Mouse (Mus musculus) c-Kit-positive CD71-positive TER-119-negative erythroid progenitor cells, embryonic 14.5 days (primary cell): ENCODE results near the gene Slc19a1.

Source experiments
- DNase-seq: peaks from one replicate; pipeline ENCODE4 v3.0.0-alpha.2; 2013; ENCODE audit warnings: low read depth

The Slc19a1 gene

GRCm38 (mm10) chr10:77031768-77032375 lies at the start of gene Slc19a1:
Slc19a1 (plus strand) TSS chr10:77032241.
- no peak for DNase-seq

GRCm38 (mm10) chr10:76988586-76988985 lies 43.5 kb upstream of the Slc19a1 start:
- DNase-seq: no peak

DNA sequence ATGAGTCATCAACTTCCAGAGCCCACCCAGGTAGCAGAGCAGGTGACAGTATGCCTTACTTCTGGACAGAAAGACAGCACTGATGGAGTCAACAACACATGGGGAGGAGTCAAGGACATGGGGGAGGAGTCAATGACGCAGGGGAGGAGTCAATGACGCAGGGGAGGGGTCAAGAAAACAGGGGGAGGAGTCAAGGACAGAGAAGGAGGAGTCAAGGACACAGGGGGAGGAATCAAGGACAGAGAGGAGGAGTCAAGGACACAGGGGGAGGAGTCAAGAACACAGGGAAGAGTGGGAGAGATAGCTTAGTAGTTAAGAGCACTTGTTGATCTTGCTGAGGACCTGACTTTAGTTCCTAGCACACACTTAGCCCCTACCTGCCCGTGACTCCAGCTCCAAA lies 39.6 kb upstream of the Slc19a1 start:
- no peak for DNase-seq

DNA sequence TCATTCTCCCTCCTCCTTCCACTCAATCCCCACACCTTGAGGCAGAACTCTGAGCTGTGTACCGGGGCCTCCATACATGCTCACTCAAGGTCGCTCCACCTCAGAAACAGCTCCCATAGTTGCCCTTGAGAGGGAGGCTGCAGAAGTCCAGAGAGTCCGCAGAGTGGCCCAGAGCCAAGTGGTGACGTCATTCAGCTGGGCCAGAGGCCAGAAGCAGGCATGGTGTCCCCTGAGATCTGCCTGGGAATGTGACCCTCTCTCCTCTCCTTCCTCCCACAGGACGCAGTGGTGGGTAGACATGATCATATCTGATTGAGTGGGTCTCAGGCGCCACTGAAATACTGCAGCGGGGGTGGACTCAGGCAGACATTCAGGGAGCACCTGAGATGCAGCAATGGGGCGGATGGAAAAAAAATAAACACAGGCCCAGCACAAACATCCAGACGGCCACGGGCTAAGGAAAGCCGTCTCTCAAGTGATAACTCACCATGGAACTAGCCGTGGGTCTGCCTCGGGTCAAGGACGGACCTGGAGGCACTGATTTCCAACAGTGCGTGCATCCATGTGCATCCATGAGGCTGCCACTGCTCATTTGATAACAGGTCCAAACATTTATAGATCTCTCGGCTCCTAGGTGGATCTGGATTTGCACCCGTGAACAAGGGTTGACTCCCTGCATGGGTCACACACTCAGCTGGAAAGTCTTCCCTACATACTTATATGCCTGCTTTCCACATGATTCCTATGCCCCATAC lies 34.1 kb upstream of the Slc19a1 start:
- no peak for DNase-seq

GRCm38 (mm10) chr10:77004936-77005335 lies 27.1 kb upstream of the Slc19a1 start:
- no peak for DNase-seq

- DNase-seq: no peak
These were observed 24.5 kb upstream of the Slc19a1 start for GRCm38 (mm10) chr10:77007433-77008108.

DNA sequence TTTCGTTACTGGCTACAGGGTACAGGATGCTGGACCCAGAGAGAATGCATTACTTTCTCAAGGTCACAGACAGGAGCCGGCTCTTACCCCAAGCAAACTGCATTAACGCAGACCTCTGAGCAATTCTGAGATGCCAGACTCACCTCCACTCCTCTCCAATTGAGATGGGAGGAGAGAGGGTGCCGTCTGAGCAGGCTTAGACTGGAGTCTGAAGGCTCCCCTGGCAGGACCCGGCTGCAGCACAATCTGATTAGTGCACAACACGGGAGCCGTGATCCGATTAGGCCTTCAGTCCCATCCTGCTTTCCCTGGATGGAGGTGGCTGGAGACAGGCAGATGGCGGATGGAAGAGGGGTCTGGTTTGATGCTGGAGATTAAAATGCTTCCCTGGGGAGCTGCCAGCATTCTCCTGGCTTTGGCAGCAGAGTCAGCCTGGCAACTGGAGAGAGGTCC lies 23.9 kb upstream of the Slc19a1 start:
- no peak for DNase-seq

- DNase-seq: no peak
These were observed 23.3 kb upstream of the Slc19a1 start for GRCm38 (mm10) chr10:77008698-77009097.

GRCm38 (mm10) chr10:77011681-77012080 lies 20.4 kb upstream of the Slc19a1 start:
- no peak for DNase-seq

- DNase-seq: no peak
These were observed 16.0 kb upstream of the Slc19a1 start for GRCm38 (mm10) chr10:77016080-77016479.

GRCm38 (mm10) chr10:77016499-77016898 lies 15.5 kb upstream of the Slc19a1 start:
- no peak for DNase-seq

DNA sequence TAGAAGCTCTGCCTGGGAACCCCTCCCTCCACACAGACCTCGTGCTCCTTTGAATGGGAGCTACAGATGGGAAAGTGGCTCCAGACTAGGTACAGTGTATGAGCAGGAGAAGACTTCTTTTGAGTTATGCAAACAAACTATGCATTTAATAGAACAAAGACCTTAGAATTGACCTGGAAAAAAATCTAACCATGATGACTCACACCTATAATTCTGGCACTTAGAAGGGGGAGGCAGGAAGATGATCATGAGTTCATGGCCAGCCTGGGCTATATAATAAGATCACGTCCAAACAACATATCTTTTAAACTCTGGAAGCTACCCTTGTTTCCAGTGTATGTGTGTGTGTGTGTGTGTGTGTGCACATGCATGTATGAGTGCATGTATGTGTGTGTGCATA lies 15.0 kb upstream of the Slc19a1 start:
- DNase-seq: no peak

- DNase-seq: no peak
These were observed 14.4 kb upstream of the Slc19a1 start for GRCm38 (mm10) chr10:77017662-77018061.

- DNase-seq: peak; percentile 72
These were observed 10.5 kb upstream of the Slc19a1 start for GRCm38 (mm10) chr10:77021399-77022052.

- no peak for DNase-seq
These were observed 9.5 kb upstream of the Slc19a1 start for GRCm38 (mm10) chr10:77022301-77023130.

DNA sequence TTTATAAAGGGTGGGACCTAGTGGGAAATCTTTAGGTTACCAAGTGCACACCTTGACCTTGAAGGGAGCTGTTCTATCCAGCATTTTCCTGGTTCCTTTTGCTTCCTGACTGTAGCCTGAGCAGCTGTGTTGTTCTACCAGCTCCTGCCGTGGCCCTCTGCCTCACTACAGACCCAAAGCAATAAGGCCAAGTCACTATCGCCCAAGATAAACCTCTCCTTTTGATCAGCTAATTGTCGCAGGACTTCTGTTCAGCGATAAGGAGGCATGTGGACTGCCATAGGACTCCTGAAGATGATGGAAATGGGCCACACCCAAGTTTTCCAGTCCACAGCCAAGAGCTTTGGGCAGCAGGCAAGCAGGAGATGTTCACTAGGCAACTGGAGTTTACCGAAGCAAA lies 7.8 kb upstream of the Slc19a1 start:
- DNase-seq: no peak

- no peak for DNase-seq
These were observed 5.1 kb upstream of the Slc19a1 start for GRCm38 (mm10) chr10:77026944-77027343.

DNA sequence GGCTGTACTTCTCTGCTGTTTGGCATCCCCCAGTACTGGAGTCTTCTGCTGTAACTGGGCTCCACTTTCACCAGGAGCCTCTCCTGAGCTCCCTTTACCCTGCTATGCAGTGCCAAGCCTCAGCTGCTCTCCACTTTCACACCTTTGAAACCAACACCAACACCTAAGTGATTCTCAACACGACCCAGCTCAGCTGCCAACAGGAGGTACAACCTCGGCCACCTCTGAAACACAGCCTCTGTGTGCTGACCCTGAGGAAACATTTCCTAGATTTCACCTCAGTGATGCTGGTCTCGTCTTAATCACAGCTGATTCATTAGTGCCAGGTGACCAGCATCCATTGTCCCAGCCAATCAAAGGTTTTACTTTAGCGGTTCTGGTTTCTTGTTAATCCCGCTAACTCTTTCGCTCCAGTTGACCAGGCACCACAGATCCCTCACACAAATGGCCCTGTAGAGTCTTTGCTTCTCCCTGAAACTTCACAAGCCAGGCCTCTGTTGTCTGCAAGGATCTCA lies 3.2 kb upstream of the Slc19a1 start:
- DNase-seq: no peak

- DNase-seq: no peak
These were observed 2.3 kb upstream of the Slc19a1 start for GRCm38 (mm10) chr10:77029761-77030160.

DNA sequence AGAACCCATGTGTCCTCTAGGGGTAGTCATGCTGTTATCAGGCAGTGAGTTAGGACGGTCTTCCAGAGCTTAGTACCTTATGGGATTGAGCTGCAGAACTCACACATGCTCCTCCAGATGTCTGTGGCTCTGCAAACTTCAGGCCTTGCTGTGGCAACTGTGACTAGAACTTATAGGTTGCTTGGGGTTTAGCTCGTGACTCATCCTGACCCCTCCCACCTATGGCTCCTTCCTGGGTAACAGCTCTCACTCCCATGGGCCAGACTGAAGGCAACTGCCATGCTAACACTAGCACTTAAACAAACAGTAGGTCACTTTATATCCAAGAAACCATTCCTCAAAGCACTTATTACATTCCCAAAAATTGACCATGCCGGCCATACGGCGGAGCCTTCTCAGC lies 1.4 kb upstream of the Slc19a1 start:
- DNase-seq: no peak

GRCm38 (mm10) chr10:77032591-77033322 lies 716 bp downstream of the Slc19a1 start:
- peak; percentile 94 for DNase-seq
